Mouse (Mus musculus) lung, postnatal 0 days (tissue): ENCODE results near the gene Socs5.

ENCODE experiments used
- CTCF ChIP-seq: IDR thresholded peaks from 2 replicates; pipeline ENCODE4 v1.5.1; 2016; ENCODE audit warnings: antibody characterized with exemption, mild to moderate bottlenecking
- EP300 ChIP-seq: IDR thresholded peaks from 2 replicates; pipeline ENCODE4 v1.6.1; 2016; ENCODE audit warnings: antibody characterized with exemption, mild to moderate bottlenecking, control low read depth

- no peak for TF ChIP-seq CTCF
- TF ChIP-seq EP300, result 0 out of 2 replicates have a peak, but pooled peaks have one; percentile 35
These were observed 34.8 kb downstream of the Socs5 start for GRCm38 (mm10) chr17:87142271-87142670.
